Mouse (Mus musculus): Measurements from ENCODE around the gene Zzef1. TPM values are rescaled to one million over a fixed set of nuclear protein-coding genes. Genes with fewer than 3 reads are reported as not detected.

The Zzef1 gene
- total RNA-seq, 2 experiments from 2014 or later = 21.3 to 22.9 TPM

GRCm38 (mm10) chr11:72803038-72803437 is 7.0 kb downstream of the Zzef1 start:
- DNase-seq = no peak
- intact Hi-C loops (cut with DNase I) = no loop called here

GRCm38 (mm10) chr11:72804586-72804985 is 8.6 kb downstream of the Zzef1 start:
- no peak for DNase-seq
- intact Hi-C loops (cut with DNase I) = no loop called here

GRCm38 (mm10) chr11:72805232-72805631 is 9.2 kb downstream of the Zzef1 start:
- no peak for DNase-seq
- intact Hi-C loops (cut with DNase I) = no loop called here

- intact Hi-C loops (cut with DNase I) = no loop called here
- DNase-seq = no peak
These were observed 10.5 kb downstream of the Zzef1 start for GRCm38 (mm10) chr11:72806556-72806955.

GRCm38 (mm10) chr11:72807992-72808391 is 12.0 kb downstream of the Zzef1 start:
- intact Hi-C loops (cut with DNase I) = no loop called here
- DNase-seq = no peak

GRCm38 (mm10) chr11:72813687-72814086 is 17.7 kb downstream of the Zzef1 start:
- DNase-seq = no peak
- intact Hi-C loops (cut with DNase I) = no loop called here

GRCm38 (mm10) chr11:72814188-72814587 is 18.2 kb downstream of the Zzef1 start:
- no peak for DNase-seq
- intact Hi-C loops (cut with DNase I) = no loop called here

- no peak for DNase-seq
- intact Hi-C loops (cut with DNase I) = no loop called here
These were observed 20.8 kb downstream of the Zzef1 start for GRCm38 (mm10) chr11:72816859-72817258.

- DNase-seq = no peak
- intact Hi-C loops (cut with DNase I) = no loop called here
These were observed 22.0 kb downstream of the Zzef1 start for GRCm38 (mm10) chr11:72818067-72818466.

GRCm38 (mm10) chr11:72821041-72821440 is 25.0 kb downstream of the Zzef1 start:
- intact Hi-C loops (cut with DNase I) = no loop called here
- DNase-seq = no peak

- no peak for DNase-seq
- intact Hi-C loops (cut with DNase I) = no loop called here
These were observed 33.8 kb downstream of the Zzef1 start for GRCm38 (mm10) chr11:72829869-72830268.

- DNase-seq = no peak
- intact Hi-C loops (cut with DNase I) = no loop called here
These were observed 46.7 kb downstream of the Zzef1 start for GRCm38 (mm10) chr11:72842731-72843130.

GRCm38 (mm10) chr11:72843576-72843975 is 47.5 kb downstream of the Zzef1 start:
- intact Hi-C loops (cut with DNase I) = no loop called here
- DNase-seq = no peak

GRCm38 (mm10) chr11:72845526-72845925 is 49.5 kb downstream of the Zzef1 start:
- intact Hi-C loops (cut with DNase I) = no loop called here
- no peak for DNase-seq

GRCm38 (mm10) chr11:72846685-72847084 is 50.7 kb downstream of the Zzef1 start:
- DNase-seq = no peak
- intact Hi-C loops (cut with DNase I) = no loop called here

GRCm38 (mm10) chr11:72847831-72848628 is 52.0 kb downstream of the Zzef1 start:
- DNase-seq = no peak
- intact Hi-C loops (cut with DNase I) = no loop called here

GRCm38 (mm10) chr11:72850419-72851131 is 54.5 kb downstream of the Zzef1 start:
- intact Hi-C loops (cut with DNase I) = no loop called here
- DNase-seq = no peak

GRCm38 (mm10) chr11:72851214-72851613 is 55.2 kb downstream of the Zzef1 start:
- DNase-seq = no peak
- intact Hi-C loops (cut with DNase I) = no loop called here

GRCm38 (mm10) chr11:72852122-72852521 is 56.1 kb downstream of the Zzef1 start:
- no peak for DNase-seq
- intact Hi-C loops (cut with DNase I) = no loop called here

GRCm38 (mm10) chr11:72853086-72853485 is 57.1 kb downstream of the Zzef1 start:
- no peak for DNase-seq
- intact Hi-C loops (cut with DNase I) = no loop called here

GRCm38 (mm10) chr11:72854251-72854650 is 58.2 kb downstream of the Zzef1 start:
- no peak for DNase-seq
- intact Hi-C loops (cut with DNase I) = no loop called here

GRCm38 (mm10) chr11:72856764-72857163 is 60.7 kb downstream of the Zzef1 start:
- intact Hi-C loops (cut with DNase I) = no loop called here
- DNase-seq = no peak
